Mouse (Mus musculus) ovary, postnatal 36 days (tissue): ENCODE results near the gene Rnasel.

Experiments
- DNase-seq: peaks from one replicate; pipeline ENCODE4 v3.0.0; 2022; ENCODE audit warnings: low spot score, mixed read lengths

Gene Rnasel

GRCm38 (mm10) chr1:153769998-153770775 is 21.0 kb downstream of the Rnasel start:
- DNase-seq = no peak

GRCm38 (mm10) chr1:153770776-153771167 is 21.5 kb downstream of the Rnasel start:
- no peak for DNase-seq

- DNase-seq = no peak
Observed at GRCm38 (mm10) chr1:153775174-153775573, 25.9 kb downstream of the Rnasel start.

GRCm38 (mm10) chr1:153776257-153776656 is 27.0 kb downstream of the Rnasel start:
- DNase-seq = no peak

GRCm38 (mm10) chr1:153778205-153778604 is 29.0 kb downstream of the Rnasel start:
- no peak for DNase-seq

GRCm38 (mm10) chr1:153783339-153783738 is 34.1 kb downstream of the Rnasel start:
- no peak for DNase-seq

GRCm38 (mm10) chr1:153785608-153786007 is 36.4 kb downstream of the Rnasel start:
- DNase-seq = no peak

- DNase-seq = no peak
Observed at GRCm38 (mm10) chr1:153790708-153791107, 41.5 kb downstream of the Rnasel start.

- no peak for DNase-seq
Observed at GRCm38 (mm10) chr1:153794241-153794640, 45.0 kb downstream of the Rnasel start.

GRCm38 (mm10) chr1:153802691-153803090 is 53.5 kb downstream of the Rnasel start:
- peak; percentile 10 for DNase-seq

GRCm38 (mm10) chr1:153803530-153803929 is 54.3 kb downstream of the Rnasel start:
- no peak for DNase-seq

GRCm38 (mm10) chr1:153807390-153807993 is 58.3 kb downstream of the Rnasel start:
- DNase-seq = peak; percentile 22
